In genomic region chr6:83101316-83101687, GRCm38 (mm10) we compare ENCODE assay signal across 8 mouse cellular contexts. TPM values are rescaled to one million over a fixed set of nuclear protein-coding genes. Genes with fewer than 3 reads are reported as not detected.
A peak's percentile ranks its signal among the peaks of the same experiment; 100 is the strongest.
DNase-seq lines count a peak whose midpoint lies in the region; ATAC-seq and TF ChIP-seq lines count a peak whose summit lies in the region.

Gene Ccdc142 (plus strand): TSS chr6:83101601.
Gene Gm42688 (plus strand): TSS chr6:83101617.

- peaks cover 25% of the 10 kb centered on the region for H3K4me1 ChIP-seq in forebrain, embryonic 13.5 days
- peaks cover 29% of the 10 kb centered on the region for H3K4me1 ChIP-seq in liver, embryonic 15.5 days (replicated peaks)
- H3K4me1 ChIP-seq in neural tube, embryonic 13.5 days (replicated peaks), result peaks cover 24% of the 10 kb centered on the region
- H3K4me1 ChIP-seq in testis, adult 2 months (ENCODE audit: control insufficient read depth, insufficient read depth, low read length), result peaks cover 19% of the 10 kb centered on the region

- peak; percentile 86 for ATAC-seq in forebrain, embryonic 13.5 days
- peak; percentile 79 for ATAC-seq in liver, embryonic 15.5 days (ENCODE audit: insufficient read depth)
- ATAC-seq in neural tube, embryonic 13.5 days (ENCODE audit: low read depth), result peak; percentile 87

- H3K9ac ChIP-seq in forebrain, embryonic 13.5 days, result peak within 1 kb of the TSS; percentile 82
- peak within 1 kb of the TSS; percentile 78 for H3K9ac ChIP-seq in liver, embryonic 15.5 days
- peak within 1 kb of the TSS; percentile 91 for H3K9ac ChIP-seq in neural tube, embryonic 13.5 days

- H3K27me3 ChIP-seq in forebrain, embryonic 13.5 days, result peaks cover 19% of the 10 kb centered on the region
- H3K27me3 ChIP-seq in liver, embryonic 15.5 days, result peaks cover 26% of the 10 kb centered on the region
- 0 out of 2 replicates have a peak, but pooled peaks cover 11% of the 10 kb centered on the region for H3K27me3 ChIP-seq in neural tube, embryonic 13.5 days
- no peaks in the 10 kb centered on the region for H3K27me3 ChIP-seq in testis, adult 2 months (ENCODE audit: control insufficient read depth, insufficient read depth, low read length)

- intact Hi-C loops in heart, postnatal 10 days (cut with DNase I), result loop anchor here (1.0 to 2.0 kb wide), 2 partner anchors 47 to 105 kb away; partner anchors contain the start of genes Aup1 and Htra2

- peak; percentile 93 for TF ChIP-seq POLR2A in testis, adult 2 months (IDR thresholded peaks at IDR 0.05; ENCODE audit: control insufficient read depth, low read depth, low read length)

- H3K27ac ChIP-seq in forebrain, embryonic 13.5 days, result peak within 1 kb of the TSS; percentile 70
- H3K27ac ChIP-seq in liver, embryonic 15.5 days (replicated peaks), result peak within 1 kb of the TSS; percentile 81
- peak within 1 kb of the TSS; percentile 92 for H3K27ac ChIP-seq in neural tube, embryonic 13.5 days (replicated peaks)
- peak within 1 kb of the TSS; percentile 97 for H3K27ac ChIP-seq in testis, adult 2 months (ENCODE audit: control insufficient read depth, insufficient read depth, low read depth, low read length)

- 2% methylated on average over 25 of the region's 25 CpGs for WGBS in forebrain, embryonic 13.5 days
- WGBS in liver, embryonic 15.5 days (ENCODE audit: insufficient replicate concordance), result 1% methylated on average over 25 of the region's 25 CpGs
- 0% methylated on average over 25 of the region's 25 CpGs for WGBS in neural tube, embryonic 13.5 days

- DNase-seq in ES-CJ7 (ENCODE audit: low read depth, low spot score), result peak; percentile 97
- peak; percentile 87 for DNase-seq in cerebellum, adult 11 months
- DNase-seq in heart, postnatal 10 days, result peak; percentile 93 to 94
- peak; percentile 90 to 95 for DNase-seq in kidney, postnatal 4 days

- peak; percentile 30; the same call in 1 of the 2 replicates for TF ChIP-seq CTCF in testis, adult 2 months (IDR thresholded peaks at IDR 0.05; ENCODE audit: control insufficient read depth, insufficient read depth, insufficient replicate concordance, low read depth, low read length)

- H3K4me2 ChIP-seq in forebrain, embryonic 13.5 days, result peak within 1 kb of the TSS; percentile 100
- H3K4me2 ChIP-seq in liver, embryonic 15.5 days, result peak within 1 kb of the TSS; percentile 100
- H3K4me2 ChIP-seq in neural tube, embryonic 13.5 days, result peak within 1 kb of the TSS; percentile 99

- peak within 1 kb of the TSS; percentile 75 for H3K4me3 ChIP-seq in forebrain, embryonic 13.5 days
- H3K4me3 ChIP-seq in liver, embryonic 15.5 days (replicated peaks), result peak within 1 kb of the TSS; percentile 73
- H3K4me3 ChIP-seq in neural tube, embryonic 13.5 days, result peak within 1 kb of the TSS; percentile 79
- H3K4me3 ChIP-seq in testis, adult 2 months (ENCODE audit: control insufficient read depth, low read depth, low read length), result peak within 1 kb of the TSS; percentile 99

- H3K9me3 ChIP-seq in forebrain, embryonic 13.5 days (replicated peaks), result no peaks in the 10 kb centered on the region
- H3K9me3 ChIP-seq in liver, embryonic 15.5 days (replicated peaks), result no peaks in the 10 kb centered on the region
- no peaks in the 10 kb centered on the region for H3K9me3 ChIP-seq in neural tube, embryonic 13.5 days

- 0 out of 2 replicates have a peak, but pooled peaks cover 7% of the 10 kb centered on the region for H3K36me3 ChIP-seq in forebrain, embryonic 13.5 days (ENCODE audit: poor library complexity, severe bottlenecking)
- H3K36me3 ChIP-seq in liver, embryonic 15.5 days (replicated peaks), result peaks cover 11% of the 10 kb centered on the region; the same call in 1 of the 2 replicates
- H3K36me3 ChIP-seq in neural tube, embryonic 13.5 days, result 0 out of 2 replicates have a peak, but pooled peaks cover 6% of the 10 kb centered on the region
- H3K36me3 ChIP-seq in testis, adult 2 months (ENCODE audit: control insufficient read depth, insufficient read depth, low read length), result no peaks in the 10 kb centered on the region

RNA-seq across cellular contexts. Expression of gene Ccdc142, which starts in this region (rescaled TPM):
- polyA plus RNA-seq in forebrain, embryonic 13.5 days (2015; fragmentation: Nextera tagmentation; extraction: Ambion mirVana), result 3.5 and 4.0 TPM in 2 replicates
- total RNA-seq in heart, postnatal 10 days (2021), result 1 to 10 TPM; 2.3 to 2.7 TPM
- 0.93 and 1.0 TPM in 2 replicates for polyA plus RNA-seq in liver, embryonic 15.5 days (2015; fragmentation: Nextera tagmentation; extraction: Ambion mirVana)
- polyA plus RNA-seq in neural tube, embryonic 13.5 days (2015; fragmentation: Nextera tagmentation; extraction: Ambion mirVana), result 3.2 and 4.9 TPM in 2 replicates
- polyA plus RNA-seq in testis, adult 2 months (2012; rRNA removed), result 4.0 and 5.7 TPM in 2 replicates

RNA-seq across cellular contexts. Expression of gene Gm42688, which starts in this region (rescaled TPM):
- 2.3 and 2.6 TPM in 2 replicates for polyA plus RNA-seq in forebrain, embryonic 13.5 days (2015; fragmentation: Nextera tagmentation; extraction: Ambion mirVana)
- 1 to 10 TPM; 1.9 to 2.1 TPM for total RNA-seq in heart, postnatal 10 days (2021)
- 1.1 and 1.4 TPM in 2 replicates for polyA plus RNA-seq in liver, embryonic 15.5 days (2015; fragmentation: Nextera tagmentation; extraction: Ambion mirVana)
- polyA plus RNA-seq in neural tube, embryonic 13.5 days (2015; fragmentation: Nextera tagmentation; extraction: Ambion mirVana), result 4.5 and 5.2 TPM in 2 replicates
- polyA plus RNA-seq in testis, adult 2 months (2012; rRNA removed), result 9.4 and 10.0 TPM in 2 replicates

Comparison
In these comparisons a context has a peak if more than half of its experiments do, and no peak if none do; other contexts are left out.
1. Peak in every context shown above with its lines: DNase-seq, ATAC-seq, H3K4me3 ChIP-seq and H3K27ac ChIP-seq.